Mouse (Mus musculus) cerebellum, postnatal 4 days (tissue): ENCODE measurements around the gene Sipa1l2.
"Not testable (repeated sequence)": the region's sequence is repeated elsewhere in the genome, so short reads cannot be mapped to it uniquely, and the experiment has no call there.

Experiments used
- DNase-seq, 2 experiments: peaks; one replicate each; pipeline ENCODE4 v3.0.0; 2022; ENCODE audit warnings: low spot score in 2 of 2, mixed read lengths in 1 of 2

Gene Sipa1l2

GRCm38 (mm10) chr8:125407672-125408071, 161.9 kb downstream of the Sipa1l2 start:
- DNase-seq = no peak

- DNase-seq = no peak
Observed at GRCm38 (mm10) chr8:125406453-125406852, 163.2 kb downstream of the Sipa1l2 start.

GRCm38 (mm10) chr8:125401350-125401749, 168.3 kb downstream of the Sipa1l2 start:
- no peak for DNase-seq

- DNase-seq = no peak
Observed at GRCm38 (mm10) chr8:125397981-125398380, 171.6 kb downstream of the Sipa1l2 start.

- not testable (repeated sequence) for DNase-seq
Observed at GRCm38 (mm10) chr8:125395682-125396081, 173.9 kb downstream of the Sipa1l2 start.

GRCm38 (mm10) chr8:125395032-125395431, 174.6 kb downstream of the Sipa1l2 start:
- DNase-seq = peak; percentile 39 to 77

- no peak for DNase-seq
Observed at GRCm38 (mm10) chr8:125391685-125392084, 177.9 kb downstream of the Sipa1l2 start.

GRCm38 (mm10) chr8:125391271-125391670, 178.3 kb downstream of the Sipa1l2 start:
- DNase-seq = no peak

GRCm38 (mm10) chr8:125390506-125390895, 179.1 kb downstream of the Sipa1l2 start:
- DNase-seq = no peak

GRCm38 (mm10) chr8:125389756-125390505, 179.7 kb downstream of the Sipa1l2 start:
- DNase-seq = peak; percentile 68 to 95

GRCm38 (mm10) chr8:125389280-125389679, 180.3 kb downstream of the Sipa1l2 start:
- DNase-seq = peak in 1 of 2 experiments; percentile 68

GRCm38 (mm10) chr8:125388404-125389180, 181.0 kb downstream of the Sipa1l2 start:
- no peak for DNase-seq

GRCm38 (mm10) chr8:125385519-125386150, 184.0 kb downstream of the Sipa1l2 start:
- peak; percentile 33 to 79 for DNase-seq

- no peak for DNase-seq
Observed at GRCm38 (mm10) chr8:125384551-125385183, 184.9 kb downstream of the Sipa1l2 start.

GRCm38 (mm10) chr8:125381674-125382073, 187.9 kb downstream of the Sipa1l2 start:
- no peak for DNase-seq

- DNase-seq = no peak
Observed at GRCm38 (mm10) chr8:125379939-125380338, 189.7 kb downstream of the Sipa1l2 start.

GRCm38 (mm10) chr8:125379156-125379555, 190.5 kb downstream of the Sipa1l2 start:
- DNase-seq = no peak

GRCm38 (mm10) chr8:125377704-125378103, 191.9 kb downstream of the Sipa1l2 start:
- DNase-seq = no peak

GRCm38 (mm10) chr8:125376448-125376845, 193.2 kb downstream of the Sipa1l2 start:
- DNase-seq = no peak

- no peak for DNase-seq
Observed at GRCm38 (mm10) chr8:125375659-125376447, 193.8 kb downstream of the Sipa1l2 start.

- no peak for DNase-seq
Observed at GRCm38 (mm10) chr8:125372596-125372995, 197.0 kb downstream of the Sipa1l2 start.
